Mouse (Mus musculus): Measurements from ENCODE around the gene Grsf1. TPM values are rescaled to one million over a fixed set of nuclear protein-coding genes. Genes with fewer than 3 reads are reported as not detected.

The Grsf1 gene
- polyA plus RNA-seq, 1 experiment from 2014 or later, result 57.7 TPM

- Histone ChIP-seq H3K27me3 (replicated peaks) (no peaks in the 10 kb centered on the region), H3K4me1 (no peaks in the 10 kb centered on the region), H3K36me3 (replicated peaks) (no peaks in the 10 kb centered on the region), H3K27ac (no peak overlapping the region), H3K4me2 (no peak overlapping the region), H3K9ac (no peak overlapping the region), H3K9me3 (no peaks in the 10 kb centered on the region), H3K4me3 (no peak overlapping the region)
- ATAC-seq (replicated peaks), result no peak
- WGBS, result 72% methylated on average over 4 of the region's 4 CpGs
Observed at GRCm38 (mm10) chr5:88702041-88702440, 26.1 kb upstream of the Grsf1 start.

GRCm38 (mm10) chr5:88699251-88699913 is 23.4 kb upstream of the Grsf1 start:
- H3K4me2 ChIP-seq, result no peak overlapping the region
- H3K27ac ChIP-seq, result no peak overlapping the region
- H3K9ac ChIP-seq, result no peak overlapping the region
- no peaks in the 10 kb centered on the region for H3K4me1 ChIP-seq
- no peaks in the 10 kb centered on the region for H3K27me3 ChIP-seq (replicated peaks)
- H3K36me3 ChIP-seq (replicated peaks), result no peaks in the 10 kb centered on the region
- no peak overlapping the region for H3K4me3 ChIP-seq
- H3K9me3 ChIP-seq, result no peaks in the 10 kb centered on the region
- 71% methylated on average over 4 of the region's 4 CpGs for WGBS
- no peak for ATAC-seq (replicated peaks)

GRCm38 (mm10) chr5:88697291-88697690 is 21.3 kb upstream of the Grsf1 start:
- ATAC-seq (replicated peaks), result no peak
- no peak overlapping the region for H3K27ac ChIP-seq
- 81% methylated on average over 5 of the region's 5 CpGs for WGBS
- H3K9me3 ChIP-seq, result no peaks in the 10 kb centered on the region
- H3K36me3 ChIP-seq (replicated peaks), result no peaks in the 10 kb centered on the region
- no peaks in the 10 kb centered on the region for H3K4me1 ChIP-seq
- H3K4me3 ChIP-seq, result no peak overlapping the region
- H3K4me2 ChIP-seq, result no peak overlapping the region
- no peak overlapping the region for H3K9ac ChIP-seq
- no peaks in the 10 kb centered on the region for H3K27me3 ChIP-seq (replicated peaks)

- H3K4me2 ChIP-seq, result no peak overlapping the region
- ATAC-seq (replicated peaks), result no peak
- no peaks in the 10 kb centered on the region for H3K27me3 ChIP-seq (replicated peaks)
- no peak overlapping the region for H3K9ac ChIP-seq
- no peaks in the 10 kb centered on the region for H3K9me3 ChIP-seq
- H3K27ac ChIP-seq, result no peak overlapping the region
- H3K36me3 ChIP-seq (replicated peaks), result no peaks in the 10 kb centered on the region
- H3K4me1 ChIP-seq, result no peaks in the 10 kb centered on the region
- no peak overlapping the region for H3K4me3 ChIP-seq
Observed at GRCm38 (mm10) chr5:88693057-88693456, 17.1 kb upstream of the Grsf1 start.

- no peaks in the 10 kb centered on the region for H3K27me3 ChIP-seq (replicated peaks)
- H3K36me3 ChIP-seq (replicated peaks), result no peaks in the 10 kb centered on the region
- no peak overlapping the region for H3K4me3 ChIP-seq
- no peak overlapping the region for H3K4me2 ChIP-seq
- H3K27ac ChIP-seq, result no peak overlapping the region
- H3K9ac ChIP-seq, result no peak overlapping the region
- H3K4me1 ChIP-seq, result no peaks in the 10 kb centered on the region
- no peak for ATAC-seq (replicated peaks)
- H3K9me3 ChIP-seq, result no peaks in the 10 kb centered on the region
- WGBS, result 79% methylated on average over 4 of the region's 4 CpGs
Observed at GRCm38 (mm10) chr5:88692586-88692985, 16.6 kb upstream of the Grsf1 start.

GRCm38 (mm10) chr5:88691506-88692095 is 15.6 kb upstream of the Grsf1 start:
- Histone ChIP-seq H3K4me2 (no peak overlapping the region), H3K9me3 (no peaks in the 10 kb centered on the region), H3K36me3 (replicated peaks) (no peaks in the 10 kb centered on the region), H3K27ac (no peak overlapping the region), H3K9ac (no peak overlapping the region), H3K4me1 (no peaks in the 10 kb centered on the region), H3K27me3 (replicated peaks) (no peaks in the 10 kb centered on the region), H3K4me3 (no peak overlapping the region)
- no peak for ATAC-seq (replicated peaks)
- 84% methylated on average over 6 of the region's 6 CpGs for WGBS

GRCm38 (mm10) chr5:88690681-88691505 is 14.9 kb upstream of the Grsf1 start:
- Histone ChIP-seq H3K4me1 (no peaks in the 10 kb centered on the region), H3K27ac (no peak overlapping the region), H3K4me3 (no peak overlapping the region), H3K4me2 (no peak overlapping the region), H3K9ac (no peak overlapping the region), H3K36me3 (replicated peaks) (no peaks in the 10 kb centered on the region), H3K9me3 (no peaks in the 10 kb centered on the region), H3K27me3 (replicated peaks) (no peaks in the 10 kb centered on the region)
- 82% methylated on average over 10 of the region's 10 CpGs for WGBS
- no peak for ATAC-seq (replicated peaks)

- Histone ChIP-seq H3K4me3 (no peak overlapping the region), H3K9ac (no peak overlapping the region), H3K9me3 (no peaks in the 10 kb centered on the region), H3K4me1 (no peaks in the 10 kb centered on the region), H3K4me2 (no peak overlapping the region), H3K36me3 (replicated peaks) (no peaks in the 10 kb centered on the region), H3K27me3 (replicated peaks) (no peaks in the 10 kb centered on the region), H3K27ac (no peak overlapping the region)
- ATAC-seq (replicated peaks), result peak; percentile 43; the same call in 1 of the 2 replicates
- 77% methylated on average over 3 of the region's 3 CpGs for WGBS
Observed at GRCm38 (mm10) chr5:88689279-88689938, 13.4 kb upstream of the Grsf1 start.

GRCm38 (mm10) chr5:88688583-88689187 is 12.7 kb upstream of the Grsf1 start:
- H3K4me3 ChIP-seq, result no peak overlapping the region
- 85% methylated on average over 15 of the region's 15 CpGs for WGBS
- no peaks in the 10 kb centered on the region for H3K36me3 ChIP-seq (replicated peaks)
- ATAC-seq (replicated peaks), result no peak
- no peak overlapping the region for H3K9ac ChIP-seq
- H3K4me2 ChIP-seq, result no peak overlapping the region
- no peaks in the 10 kb centered on the region for H3K27me3 ChIP-seq (replicated peaks)
- no peak overlapping the region for H3K27ac ChIP-seq
- H3K9me3 ChIP-seq, result no peaks in the 10 kb centered on the region
- H3K4me1 ChIP-seq, result no peaks in the 10 kb centered on the region

GRCm38 (mm10) chr5:88687996-88688406 is 12.0 kb upstream of the Grsf1 start:
- no peak overlapping the region for H3K4me3 ChIP-seq
- WGBS, result 82% methylated on average over 8 of the region's 8 CpGs
- no peak for ATAC-seq (replicated peaks)
- H3K27me3 ChIP-seq (replicated peaks), result no peaks in the 10 kb centered on the region
- H3K4me2 ChIP-seq, result no peak overlapping the region
- no peak overlapping the region for H3K27ac ChIP-seq
- no peaks in the 10 kb centered on the region for H3K4me1 ChIP-seq
- H3K36me3 ChIP-seq (replicated peaks), result no peaks in the 10 kb centered on the region
- no peak overlapping the region for H3K9ac ChIP-seq
- no peaks in the 10 kb centered on the region for H3K9me3 ChIP-seq

GRCm38 (mm10) chr5:88685745-88686299 is 9.9 kb upstream of the Grsf1 start:
- H3K27me3 ChIP-seq (replicated peaks), result no peaks in the 10 kb centered on the region
- no peaks in the 10 kb centered on the region for H3K9me3 ChIP-seq
- 73% methylated on average over 6 of the region's 6 CpGs for WGBS
- no peak overlapping the region for H3K4me2 ChIP-seq
- no peak overlapping the region for H3K27ac ChIP-seq
- ATAC-seq (replicated peaks), result no peak
- H3K4me3 ChIP-seq, result no peak overlapping the region
- no peaks in the 10 kb centered on the region for H3K4me1 ChIP-seq
- no peaks in the 10 kb centered on the region for H3K36me3 ChIP-seq (replicated peaks)
- no peak overlapping the region for H3K9ac ChIP-seq

- Histone ChIP-seq H3K27me3 (replicated peaks) (no peaks in the 10 kb centered on the region), H3K9me3 (no peaks in the 10 kb centered on the region), H3K4me1 (no peaks in the 10 kb centered on the region), H3K9ac (no peak overlapping the region), H3K4me2 (no peak overlapping the region), H3K36me3 (replicated peaks) (no peaks in the 10 kb centered on the region), H3K4me3 (no peak overlapping the region), H3K27ac (no peak overlapping the region)
- ATAC-seq (replicated peaks), result peak; percentile 29; the same call in 1 of the 2 replicates
- WGBS, result 21% methylated on average over 6 of the region's 6 CpGs
Observed at GRCm38 (mm10) chr5:88685306-88685705, 9.3 kb upstream of the Grsf1 start.

All from midbrain, embryonic 15.5 days (tissue).